Mouse (Mus musculus) testis, postnatal 10 days (tissue): ENCODE data around the gene Golph3l.

ENCODE experiments used
- DNase-seq: peaks from one replicate; pipeline ENCODE4 v3.0.0; 2021; ENCODE audit warnings: low spot score

Golph3l gene

DNA sequence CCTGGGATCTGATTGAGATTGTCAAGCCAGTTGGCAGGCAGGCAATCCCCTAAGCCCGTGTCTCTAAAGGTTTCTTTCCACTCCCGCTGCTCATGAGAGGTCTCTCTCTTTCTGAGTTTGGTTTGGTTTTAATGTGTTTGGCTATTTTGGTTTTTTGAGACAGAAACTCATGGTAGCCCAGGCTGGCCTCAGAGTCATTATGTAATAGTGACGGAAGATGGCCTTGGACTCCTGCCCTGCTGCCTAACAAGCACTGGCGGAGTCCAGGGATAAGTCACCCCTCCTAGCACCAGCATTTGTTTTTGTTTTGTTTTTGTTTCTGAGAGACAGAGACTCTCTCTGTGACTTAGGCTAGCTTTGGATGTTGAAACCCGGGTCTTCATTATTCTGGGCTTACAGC lies 66.7 kb downstream of the Golph3l start:
- no peak for DNase-seq

GRCm38 (mm10) chr3:95657108-95657507 lies 68.4 kb downstream of the Golph3l start:
- DNase-seq: no peak

DNA sequence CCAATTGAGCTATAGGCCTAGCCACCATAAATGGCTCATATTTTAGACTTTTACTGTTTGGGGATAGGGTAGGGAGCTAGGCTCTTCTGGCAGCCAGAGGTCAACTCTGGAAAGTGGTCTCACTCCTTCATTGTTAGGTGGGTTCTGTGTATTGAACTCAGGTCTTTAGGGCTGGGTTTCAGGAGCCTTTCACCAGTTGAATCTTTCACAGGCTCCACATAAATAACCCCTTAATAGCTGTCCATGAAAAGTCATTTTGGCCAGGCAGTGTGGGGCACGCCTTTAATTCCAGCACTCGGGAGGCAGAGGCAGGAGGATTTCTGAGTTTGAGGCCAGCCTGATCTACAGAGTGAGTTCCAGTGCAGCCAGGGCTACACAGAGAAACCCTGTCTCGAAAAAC lies 69.0 kb downstream of the Golph3l start:
- DNase-seq: no peak

GRCm38 (mm10) chr3:95658236-95658867 lies 69.6 kb downstream of the Golph3l start, which contains the start of gene Mcl1:
Mcl1 (plus strand) TSS chr3:95658788.
- peak; percentile 96 for DNase-seq

DNA sequence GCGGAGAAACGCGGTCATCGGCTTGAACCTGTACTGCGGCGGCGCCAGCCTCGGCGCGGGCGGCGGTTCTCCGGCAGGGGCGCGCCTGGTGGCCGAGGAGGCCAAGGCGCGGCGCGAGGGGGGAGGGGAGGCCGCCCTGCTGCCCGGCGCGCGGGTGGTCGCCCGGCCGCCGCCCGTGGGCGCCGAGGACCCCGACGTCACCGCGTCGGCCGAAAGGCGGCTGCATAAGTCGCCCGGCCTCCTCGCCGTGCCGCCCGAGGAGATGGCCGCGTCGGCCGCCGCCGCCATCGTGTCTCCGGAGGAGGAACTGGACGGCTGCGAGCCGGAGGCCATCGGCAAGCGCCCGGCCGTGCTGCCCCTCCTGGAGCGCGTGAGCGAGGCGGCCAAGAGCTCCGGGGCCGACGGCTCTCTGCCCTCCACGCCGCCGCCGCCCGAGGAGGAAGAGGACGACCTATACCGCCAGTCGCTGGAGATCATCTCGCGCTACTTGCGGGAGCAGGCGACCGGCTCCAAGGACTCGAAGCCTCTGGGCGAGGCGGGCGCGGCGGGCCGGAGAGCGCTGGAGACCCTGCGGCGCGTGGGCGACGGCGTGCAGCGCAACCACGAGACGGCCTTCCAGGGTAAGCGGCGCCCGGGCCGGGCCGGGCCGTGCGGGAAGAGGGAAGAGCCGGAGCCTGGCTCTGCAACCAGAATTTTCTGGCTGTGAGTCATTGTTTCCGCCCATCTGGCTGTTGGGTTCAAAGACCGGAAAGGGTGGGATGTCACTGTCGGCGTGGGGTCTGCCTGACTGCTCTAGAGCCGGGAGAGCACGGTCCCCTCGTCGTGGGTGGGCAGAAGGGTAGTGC lies 70.4 kb downstream of the Golph3l start:
- peak; percentile 76 for DNase-seq

GRCm38 (mm10) chr3:95659948-95660347 lies 71.2 kb downstream of the Golph3l start:
- no peak for DNase-seq

- DNase-seq: no peak
These were observed 72.2 kb downstream of the Golph3l start for GRCm38 (mm10) chr3:95660788-95661478.

DNA sequence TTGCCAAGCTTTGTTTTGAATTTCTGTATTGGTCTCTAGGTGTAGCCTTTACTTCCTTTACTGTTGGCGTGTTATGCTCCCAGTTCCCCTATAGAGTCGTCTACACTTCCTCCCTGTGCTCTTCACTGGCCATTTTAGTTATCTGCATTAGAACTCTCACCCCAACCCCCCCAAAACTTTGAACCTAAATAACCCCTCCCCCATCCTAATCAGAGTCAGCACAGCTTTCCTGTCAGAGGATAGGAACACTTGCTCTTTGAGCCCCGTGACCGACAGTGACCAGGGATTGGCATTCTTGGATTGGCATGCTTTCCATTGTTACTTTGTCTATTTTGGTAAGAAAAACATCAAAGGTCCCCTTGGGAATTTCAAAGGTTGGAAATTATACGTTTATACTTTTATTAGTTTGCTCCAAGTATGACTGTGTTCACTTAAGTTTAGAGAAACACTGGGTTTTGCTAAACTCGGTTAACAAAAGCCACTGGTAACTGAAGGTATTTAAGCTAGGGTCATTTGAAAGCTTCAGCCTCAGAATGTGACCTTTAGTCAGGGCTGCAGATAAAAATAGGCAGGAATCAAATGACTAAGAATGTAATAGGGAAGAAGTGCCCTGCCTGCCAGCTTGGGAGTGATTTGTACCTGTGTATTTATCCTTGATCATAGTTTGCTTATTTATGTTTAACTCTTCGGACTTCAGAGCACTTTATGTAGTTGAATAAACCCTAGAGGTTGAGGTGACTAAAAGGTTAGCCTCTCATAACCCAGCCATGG lies 73.4 kb downstream of the Golph3l start:
- DNase-seq: no peak

DNA sequence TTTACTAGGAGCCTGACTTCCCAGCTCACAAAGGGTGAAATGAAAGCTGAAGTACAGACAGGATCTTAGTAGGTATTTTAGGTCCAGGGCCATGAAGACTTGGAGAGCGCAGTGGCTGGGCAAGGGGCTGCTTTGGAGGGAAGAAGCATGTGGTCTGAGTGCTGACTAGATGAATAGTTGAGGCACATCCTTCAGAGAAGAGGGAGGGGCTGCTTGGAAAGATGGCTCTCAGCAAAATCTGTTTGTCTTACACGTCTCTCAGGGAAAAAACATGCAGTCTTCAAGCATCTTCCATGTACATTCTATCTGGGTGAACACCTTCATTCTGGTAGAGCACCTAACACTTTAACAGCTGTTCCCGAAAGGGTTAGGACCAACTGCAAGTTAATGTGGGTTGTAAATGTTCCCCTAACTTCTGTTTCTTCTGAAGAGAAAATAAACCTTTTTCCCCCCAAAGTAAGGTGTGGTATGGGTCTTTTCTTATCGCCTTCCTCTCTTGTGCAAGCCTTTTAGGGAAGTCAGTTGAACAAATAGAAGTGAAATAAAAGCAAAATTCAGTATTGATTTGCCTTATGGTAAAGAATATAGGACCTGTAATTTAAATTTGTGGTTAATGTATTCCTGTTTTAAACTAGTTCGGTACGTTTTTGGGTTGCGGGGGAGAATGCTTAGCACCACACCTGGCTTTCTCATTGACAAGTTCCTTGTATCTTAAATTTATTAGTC lies 74.2 kb downstream of the Golph3l start:
- no peak for DNase-seq

GRCm38 (mm10) chr3:95663486-95663885 lies 74.8 kb downstream of the Golph3l start:
- DNase-seq: no peak

DNA sequence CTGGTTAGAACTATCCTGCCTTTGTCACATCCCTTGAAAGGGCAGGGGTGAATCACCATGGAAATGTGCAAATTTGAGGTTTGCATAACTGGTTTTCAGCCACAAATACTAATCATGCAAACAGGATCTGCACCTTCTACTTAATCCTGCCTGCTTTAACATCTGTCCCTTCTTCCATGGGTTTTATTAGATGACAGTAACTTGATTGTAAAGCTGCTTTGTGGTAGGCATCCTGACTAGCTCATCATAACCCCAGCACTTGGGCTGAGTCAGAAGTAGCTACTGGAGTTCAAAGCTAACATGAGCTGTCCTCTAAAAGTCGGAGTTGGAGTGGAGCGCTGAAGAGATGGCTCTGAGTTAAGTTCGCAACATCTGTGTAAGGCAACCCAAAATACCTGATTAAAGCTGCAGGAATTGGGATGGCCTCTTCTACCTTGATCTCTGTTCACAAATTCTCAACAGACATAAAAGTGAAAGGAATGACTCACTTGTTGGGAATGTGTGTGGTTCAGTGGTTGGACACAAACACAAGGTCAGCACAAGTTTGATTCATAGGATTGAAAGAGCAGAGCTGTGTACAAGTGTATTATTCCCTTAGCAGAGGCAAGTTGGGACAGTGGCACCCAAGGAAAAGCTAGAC lies 75.4 kb downstream of the Golph3l start:
- no peak for DNase-seq

DNA sequence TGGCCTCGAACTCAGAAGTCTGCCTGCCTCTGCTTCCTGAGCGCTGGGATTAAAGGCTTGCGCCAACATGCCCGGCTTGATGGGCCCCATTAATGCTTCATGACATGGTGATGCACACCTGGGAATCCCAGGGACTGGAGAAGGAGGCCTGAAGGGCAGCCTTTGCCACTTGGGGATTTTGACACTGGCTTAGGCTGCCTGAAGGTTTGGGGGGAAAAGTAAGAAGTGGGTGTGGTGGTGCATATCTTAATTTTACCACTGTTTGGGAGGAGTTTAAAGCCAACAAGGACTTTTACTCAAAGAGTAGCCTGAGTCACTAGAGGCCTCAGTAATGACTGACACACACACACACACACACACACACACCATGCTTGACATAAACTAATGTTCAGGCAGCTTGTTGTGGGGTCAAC lies 76.2 kb downstream of the Golph3l start:
- DNase-seq: no peak

DNA sequence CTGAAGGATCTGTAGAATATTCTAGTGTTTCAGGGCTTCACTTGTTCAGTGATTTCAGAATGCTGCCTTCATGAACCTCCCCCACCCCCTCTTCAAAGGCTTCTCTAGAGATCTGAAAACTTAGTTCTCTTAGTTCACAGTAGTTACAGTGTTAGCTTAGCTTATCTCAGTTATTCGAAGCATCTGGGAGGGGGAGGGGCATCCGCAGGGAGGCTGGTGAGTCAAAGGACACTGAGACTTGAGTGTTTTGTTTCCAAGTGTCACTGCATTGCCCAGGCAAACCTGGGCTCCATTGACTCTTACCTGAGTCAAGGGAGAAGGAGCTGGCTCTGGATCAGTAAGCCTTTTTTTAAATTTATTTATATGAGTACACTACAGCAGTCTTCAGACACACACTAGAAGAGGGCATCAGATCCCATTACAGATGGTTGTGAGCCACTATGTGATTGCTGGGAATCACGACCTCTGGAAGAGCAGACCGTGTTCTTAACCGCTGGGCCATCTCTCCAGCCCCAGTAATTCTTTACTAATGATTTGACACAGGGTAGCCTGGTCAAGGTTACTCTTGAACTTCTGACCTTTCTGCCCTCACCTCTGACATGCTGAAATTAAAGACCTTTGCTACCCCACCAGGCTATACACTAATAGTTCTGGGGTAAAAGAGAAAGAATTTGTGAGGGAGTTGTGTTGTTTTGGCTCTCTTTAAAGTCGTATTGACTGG lies 77.5 kb downstream of the Golph3l start:
- DNase-seq: peak; percentile 84

DNA sequence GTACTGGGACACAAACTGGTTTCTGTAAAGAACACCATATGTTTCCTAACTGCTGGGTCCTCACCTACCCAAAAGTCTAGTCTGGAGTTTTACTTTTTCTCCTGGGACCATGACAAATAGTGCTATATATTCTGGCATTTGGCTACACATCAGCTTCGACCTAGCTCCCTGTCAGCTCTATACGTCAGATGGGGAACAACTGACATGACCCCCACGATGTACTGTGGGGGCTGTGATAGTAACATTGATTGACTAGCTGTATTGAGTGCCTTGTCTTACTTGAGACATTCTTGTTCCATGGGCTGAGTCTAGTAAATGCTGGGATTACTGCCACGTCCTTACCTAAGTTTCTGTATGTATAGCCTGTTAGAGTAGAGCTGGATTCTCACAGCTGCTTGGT lies 78.8 kb downstream of the Golph3l start:
- no peak for DNase-seq

DNA sequence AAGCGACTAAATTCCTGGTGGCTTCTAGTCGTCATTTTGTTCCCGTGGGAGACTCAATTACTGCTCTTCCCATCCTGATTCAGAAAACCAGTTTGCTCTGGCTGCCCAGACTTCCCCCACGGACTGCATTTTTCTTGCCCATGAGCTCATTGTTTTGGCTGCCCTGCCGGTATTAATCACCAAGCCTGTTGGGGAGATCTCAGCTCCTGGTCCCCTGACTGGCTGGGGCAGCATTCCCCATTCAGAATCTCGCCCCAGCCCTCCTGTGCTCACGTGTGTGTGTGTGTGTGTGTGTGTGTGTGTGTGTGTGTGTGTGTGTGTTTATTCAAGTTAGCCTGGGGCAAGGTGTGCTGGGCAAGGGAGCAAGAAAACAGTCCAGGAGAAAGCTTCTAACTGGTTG lies 79.3 kb downstream of the Golph3l start:
- DNase-seq: no peak
